Comparison of ENCODE assay signal across 17 mouse cellular contexts in the genomic region with DNA sequence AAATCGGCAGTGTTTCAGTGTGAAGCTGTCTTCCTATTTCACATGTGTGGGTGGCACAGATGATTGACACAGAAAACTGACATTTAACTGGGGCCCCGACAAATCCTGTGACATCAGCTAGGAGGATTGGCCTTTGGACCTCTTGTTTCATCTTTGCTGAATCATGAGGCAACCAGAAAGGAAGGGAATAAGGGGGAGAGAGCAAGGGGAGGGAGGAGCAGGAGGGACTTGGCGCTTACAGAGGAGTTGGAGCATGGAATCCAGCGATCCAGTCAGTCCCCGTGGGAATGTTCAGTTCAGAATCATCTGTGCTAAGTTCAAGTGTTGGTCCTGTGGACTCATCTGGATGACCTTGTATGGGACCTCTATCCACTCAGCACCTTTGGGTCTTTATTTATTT. TPM values are rescaled to one million over a fixed set of nuclear protein-coding genes. Genes with fewer than 3 reads are reported as not detected.
A peak's percentile ranks its signal among the peaks of the same experiment; 100 is the strongest.
DNase-seq lines count a peak whose midpoint lies in the region; ATAC-seq lines count a peak whose summit lies in the region.
"Had no signal": no experiment of that assay in that cellular context is flagged by ENCODE, and none has a peak within 500 bp of the region (broad histone marks: within the 10 kb centered on the region; RNA-seq: fewer than 3 reads in every experiment).

No protein-coding gene starts in this region.

- no peaks in the 10 kb centered on the region for H3K9me3 ChIP-seq in kidney, embryonic 14.5 days (ENCODE audit: control insufficient read depth, low read length)
- no peaks in the 10 kb centered on the region for H3K9me3 ChIP-seq in intestine, embryonic 15.5 days
- no peaks in the 10 kb centered on the region for H3K9me3 ChIP-seq in hindbrain, embryonic 10.5 days
- H3K9me3 ChIP-seq: embryonic facial prominence, embryonic 12.5 days; hindbrain, embryonic 15.5 days; liver, embryonic 13.5 days; midbrain, embryonic 12.5 days had no signal

- H3K4me1 ChIP-seq in kidney, embryonic 14.5 days (ENCODE audit: control insufficient read depth, insufficient read depth, low read length): peaks cover 3% of the 10 kb centered on the region; the same call in 1 of the 2 replicates
- peaks cover 30% of the 10 kb centered on the region for H3K4me1 ChIP-seq in intestine, embryonic 15.5 days (replicated peaks)
- 0 out of 2 replicates have a peak, but pooled peaks cover 4% of the 10 kb centered on the region for H3K4me1 ChIP-seq in hindbrain, embryonic 10.5 days (replicated peaks)
- H3K4me1 ChIP-seq: midbrain, embryonic 12.5 days had no signal

- 40% methylated on average over 5 of the region's 5 CpGs for WGBS in kidney, embryonic 14.5 days
- WGBS in intestine, embryonic 15.5 days: 45% methylated on average over 5 of the region's 5 CpGs
- WGBS in hindbrain, embryonic 10.5 days: 61% methylated on average over 5 of the region's 5 CpGs

- no peaks in the 10 kb centered on the region for H3K27me3 ChIP-seq in kidney, embryonic 14.5 days (ENCODE audit: control insufficient read depth, insufficient read depth, low read length)
- H3K27me3 ChIP-seq in intestine, embryonic 15.5 days (replicated peaks): no peaks in the 10 kb centered on the region
- H3K27me3 ChIP-seq in hindbrain, embryonic 10.5 days (ENCODE audit: insufficient read depth, poor library complexity, severe bottlenecking): no peaks in the 10 kb centered on the region
- H3K27me3 ChIP-seq: embryonic facial prominence, embryonic 12.5 days; hindbrain, embryonic 15.5 days; liver, embryonic 13.5 days; midbrain, embryonic 12.5 days had no signal

- no peak overlapping the region for H3K4me3 ChIP-seq in kidney, embryonic 14.5 days (ENCODE audit: low read length)
- H3K4me3 ChIP-seq in intestine, embryonic 15.5 days (replicated peaks): no peak overlapping the region
- no peak overlapping the region for H3K4me3 ChIP-seq in hindbrain, embryonic 10.5 days
- H3K4me3 ChIP-seq: embryonic facial prominence, embryonic 12.5 days; heart, adult 2 months; hindbrain, embryonic 15.5 days; liver, embryonic 13.5 days; midbrain, embryonic 12.5 days had no signal

- H3K27ac ChIP-seq in kidney, embryonic 14.5 days (ENCODE audit: low read depth, low read length): no peak overlapping the region
- H3K27ac ChIP-seq in intestine, embryonic 15.5 days: no peak overlapping the region
- no peak overlapping the region for H3K27ac ChIP-seq in hindbrain, embryonic 10.5 days
- H3K27ac ChIP-seq: embryonic facial prominence, embryonic 12.5 days; heart, adult 2 months; hindbrain, embryonic 15.5 days; liver, embryonic 13.5 days; midbrain, embryonic 12.5 days had no signal

- no peak for ATAC-seq in kidney, embryonic 14.5 days (ENCODE audit: low FRiP score, low TSS enrichment)
- peak; percentile 61 for ATAC-seq in intestine, embryonic 15.5 days

- DNase-seq in adrenal gland, postnatal 14 days: peak; percentile 28
- DNase-seq in adrenal gland, postnatal 4 days (ENCODE audit: low spot score in 2 of 2): no peak
- DNase-seq in kidney, adult 18-20 months: peak; percentile 27
- peak; percentile 42 to 65 for DNase-seq in kidney, postnatal 25 days
- no peak for DNase-seq in thymus, postnatal 0 days (ENCODE audit: low spot score)
- DNase-seq in hindbrain, embryonic 10.5 days (ENCODE audit: low spot score): no peak
- DNase-seq: cerebellum, postnatal 25 days; layer of hippocampus, adult 9-11 months; liver, embryonic 13.5 days; lung, postnatal 14 days; thymus, postnatal 25 days had no signal

- H3K36me3 ChIP-seq in kidney, embryonic 14.5 days (ENCODE audit: control insufficient read depth, insufficient read depth, low read length): no peaks in the 10 kb centered on the region
- no peaks in the 10 kb centered on the region for H3K36me3 ChIP-seq in intestine, embryonic 15.5 days
- no peaks in the 10 kb centered on the region for H3K36me3 ChIP-seq in hindbrain, embryonic 10.5 days
- H3K36me3 ChIP-seq: embryonic facial prominence, embryonic 12.5 days; hindbrain, embryonic 15.5 days; liver, embryonic 13.5 days; midbrain, embryonic 12.5 days had no signal

- H3K9ac ChIP-seq in kidney, embryonic 14.5 days (ENCODE audit: low read depth, low read length): no peak overlapping the region
- no peak overlapping the region for H3K9ac ChIP-seq in intestine, embryonic 15.5 days
- H3K9ac ChIP-seq: embryonic facial prominence, embryonic 12.5 days; hindbrain, embryonic 15.5 days; liver, embryonic 13.5 days; midbrain, embryonic 12.5 days had no signal

- no peak overlapping the region for H3K4me2 ChIP-seq in kidney, embryonic 14.5 days (replicated peaks; ENCODE audit: low read depth, low read length)
- no peak overlapping the region for H3K4me2 ChIP-seq in intestine, embryonic 15.5 days (replicated peaks)
- H3K4me2 ChIP-seq: embryonic facial prominence, embryonic 12.5 days; hindbrain, embryonic 15.5 days; liver, embryonic 13.5 days; midbrain, embryonic 12.5 days had no signal

RNA-seq across cellular contexts. Expression of gene Ctbp2, which starts 38.9 kb away (rescaled TPM):
- total RNA-seq in adrenal gland, postnatal 14 days (2021): 63.2 and 70.6 TPM in 2 replicates
- 10 to 100 TPM; 86.7 to 94.1 TPM for total RNA-seq in adrenal gland, postnatal 4 days (2021)
- polyA plus RNA-seq in kidney, embryonic 14.5 days (2014; fragmentation: Nextera tagmentation; extraction: Ambion mirVana): 132 and 157 TPM in 2 replicates
- polyA plus RNA-seq in intestine, embryonic 15.5 days (2015; fragmentation: Nextera tagmentation; extraction: Ambion mirVana): 85.3 and 85.5 TPM in 2 replicates
- polyA plus RNA-seq in thymus, postnatal 0 days (2015; fragmentation: Nextera tagmentation; extraction: Ambion mirVana): 11.2 and 11.9 TPM in 2 replicates
- polyA plus RNA-seq in hindbrain, embryonic 10.5 days (2016; fragmentation: Nextera tagmentation; extraction: Ambion mirVana): 119 and 123 TPM in 2 replicates

RNA-seq across cellular contexts. Expression of gene Fgfr2, which starts 39.9 kb away (rescaled TPM):
- total RNA-seq in adrenal gland, postnatal 14 days (2021): 192 and 227 TPM in 2 replicates
- total RNA-seq in adrenal gland, postnatal 4 days (2021): 100 to 1,000 TPM; 205 to 210 TPM
- polyA plus RNA-seq in kidney, embryonic 14.5 days (2014; fragmentation: Nextera tagmentation; extraction: Ambion mirVana): 62.8 and 133 TPM in 2 replicates
- 61.9 and 67.0 TPM in 2 replicates for polyA plus RNA-seq in intestine, embryonic 15.5 days (2015; fragmentation: Nextera tagmentation; extraction: Ambion mirVana)
- 23.6 and 24.2 TPM in 2 replicates for polyA plus RNA-seq in thymus, postnatal 0 days (2015; fragmentation: Nextera tagmentation; extraction: Ambion mirVana)
- polyA plus RNA-seq in hindbrain, embryonic 10.5 days (2016; fragmentation: Nextera tagmentation; extraction: Ambion mirVana): 87.4 and 92.5 TPM in 2 replicates

Comparison
In these comparisons a context has a peak if more than half of its experiments do, and no peak if none do; other contexts are left out.
1. DNase-seq: peak in adrenal gland, postnatal 14 days (single experiment), kidney, adult 18-20 months (single experiment) and kidney, postnatal 25 days (2 of 2); none in adrenal gland, postnatal 4 days (0 of 2), thymus, postnatal 0 days (single experiment) and hindbrain, embryonic 10.5 days (single experiment).